Mouse (Mus musculus): Measurements from ENCODE around the gene Gm28047. TPM values are rescaled to one million over a fixed set of nuclear protein-coding genes. Genes with fewer than 3 reads are reported as not detected.
"Not testable (repeated sequence)": the region's sequence is repeated elsewhere in the genome, so short reads cannot be mapped to it uniquely, and the experiment has no call there.

The Gm28047 gene
- polyA plus RNA-seq, 1 experiment: not detected

- Histone ChIP-seq H3K4me3 (ENCODE audit: insufficient read depth, low read length) (no peak overlapping the region), H3K27ac (ENCODE audit: insufficient read depth, low read length) (no peak overlapping the region), H3K4me1 (ENCODE audit: control insufficient read depth, insufficient read depth, low read length) (peaks cover 3% of the 10 kb centered on the region; the same call in 1 of the 2 replicates)
- TF ChIP-seq POLR2A (IDR thresholded peaks at IDR 0.05; ENCODE audit: extremely low read depth, insufficient read depth, low read length): no peak
- no peak for TF ChIP-seq CTCF (IDR thresholded peaks at IDR 0.05; ENCODE audit: extremely low read depth, insufficient read depth, low read length)
Observed at GRCm38 (mm10) chr15:102663825-102664224, 39.0 kb upstream of the Gm28047 start.

- not testable (repeated sequence) for H3K27ac ChIP-seq (ENCODE audit: insufficient read depth, low read length); H3K4me3 ChIP-seq (ENCODE audit: insufficient read depth, low read length); H3K4me1 ChIP-seq (ENCODE audit: control insufficient read depth, insufficient read depth, low read length)
Observed at GRCm38 (mm10) chr15:102662601-102663000, 37.7 kb upstream of the Gm28047 start.

- TF ChIP-seq POLR2A (IDR thresholded peaks at IDR 0.05; ENCODE audit: extremely low read depth, insufficient read depth, low read length) (no peak), CTCF (IDR thresholded peaks at IDR 0.05; ENCODE audit: extremely low read depth, insufficient read depth, low read length) (no peak)
- Histone ChIP-seq H3K4me1 (ENCODE audit: control insufficient read depth, insufficient read depth, low read length) (peaks cover 7% of the 10 kb centered on the region), H3K4me3 (ENCODE audit: insufficient read depth, low read length) (no peak overlapping the region), H3K27ac (ENCODE audit: insufficient read depth, low read length) (0 out of 2 replicates have a peak overlapping the region, but pooled peaks have one; percentile 61)
Observed at GRCm38 (mm10) chr15:102657926-102658381, 33.1 kb upstream of the Gm28047 start.

- Histone ChIP-seq H3K4me1 (ENCODE audit: control insufficient read depth, insufficient read depth, low read length) (peaks cover 7% of the 10 kb centered on the region), H3K27ac (ENCODE audit: insufficient read depth, low read length) (peak overlapping the region; percentile 86), H3K4me3 (ENCODE audit: insufficient read depth, low read length) (no peak overlapping the region)
- no peak for TF ChIP-seq POLR2A (IDR thresholded peaks at IDR 0.05; ENCODE audit: extremely low read depth, insufficient read depth, low read length)
- TF ChIP-seq CTCF (IDR thresholded peaks at IDR 0.05; ENCODE audit: extremely low read depth, insufficient read depth, low read length): no peak
Observed at GRCm38 (mm10) chr15:102656658-102657057, 31.8 kb upstream of the Gm28047 start.

- H3K27ac ChIP-seq (ENCODE audit: insufficient read depth, low read length); H3K4me1 ChIP-seq (ENCODE audit: control insufficient read depth, insufficient read depth, low read length); H3K4me3 ChIP-seq (ENCODE audit: insufficient read depth, low read length): not testable (repeated sequence)
Observed at GRCm38 (mm10) chr15:102651928-102652660, 27.2 kb upstream of the Gm28047 start.

- H3K4me3 ChIP-seq (ENCODE audit: insufficient read depth, low read length): no peak overlapping the region
- H3K27ac ChIP-seq (ENCODE audit: insufficient read depth, low read length): no peak overlapping the region
- peaks cover 3% of the 10 kb centered on the region for H3K4me1 ChIP-seq (ENCODE audit: control insufficient read depth, insufficient read depth, low read length)
- TF ChIP-seq CTCF (IDR thresholded peaks at IDR 0.05; ENCODE audit: extremely low read depth, insufficient read depth, low read length): no peak
- no peak for TF ChIP-seq POLR2A (IDR thresholded peaks at IDR 0.05; ENCODE audit: extremely low read depth, insufficient read depth, low read length)
Observed at GRCm38 (mm10) chr15:102651107-102651506, 26.2 kb upstream of the Gm28047 start.

- Histone ChIP-seq H3K27ac (ENCODE audit: insufficient read depth, low read length) (peak overlapping the region; percentile 61; the same call in 1 of the 2 replicates), H3K4me1 (ENCODE audit: control insufficient read depth, insufficient read depth, low read length) (peaks cover 1% of the 10 kb centered on the region; the same call in 1 of the 2 replicates), H3K4me3 (ENCODE audit: insufficient read depth, low read length) (no peak overlapping the region)
- TF ChIP-seq POLR2A (IDR thresholded peaks at IDR 0.05; ENCODE audit: extremely low read depth, insufficient read depth, low read length): no peak
- no peak for TF ChIP-seq CTCF (IDR thresholded peaks at IDR 0.05; ENCODE audit: extremely low read depth, insufficient read depth, low read length)
Observed at GRCm38 (mm10) chr15:102635817-102636216, 10.9 kb upstream of the Gm28047 start.

- H3K4me3 ChIP-seq (ENCODE audit: insufficient read depth, low read length): no peak overlapping the region
Observed at GRCm38 (mm10) chr15:102634684-102635083, 9.8 kb upstream of the Gm28047 start.

GRCm38 (mm10) chr15:102625687-102626055 lies 804 bp upstream of the Gm28047 start:
- H3K4me1 ChIP-seq (ENCODE audit: control insufficient read depth, insufficient read depth, low read length): peaks cover 5% of the 10 kb centered on the region; the same call in 1 of the 2 replicates
- peak overlapping the region; percentile 5; the same call in 1 of the 2 replicates for H3K27ac ChIP-seq (ENCODE audit: insufficient read depth, low read length)
- TF ChIP-seq CTCF (IDR thresholded peaks at IDR 0.05; ENCODE audit: extremely low read depth, insufficient read depth, low read length) (no peak), POLR2A (IDR thresholded peaks at IDR 0.05; ENCODE audit: extremely low read depth, insufficient read depth, low read length) (no peak)
- peak overlapping the region; percentile 82 for H3K4me3 ChIP-seq (ENCODE audit: insufficient read depth, low read length)

More at GRCm38 (mm10) chr15:102634684-102635083, 9.8 kb upstream of the Gm28047 start:
- H3K4me1 ChIP-seq (ENCODE audit: control insufficient read depth, insufficient read depth, low read length): peaks cover 1% of the 10 kb centered on the region; the same call in 1 of the 2 replicates
- H3K27ac ChIP-seq (ENCODE audit: insufficient read depth, low read length): no peak overlapping the region
- TF ChIP-seq POLR2A (IDR thresholded peaks at IDR 0.05; ENCODE audit: extremely low read depth, insufficient read depth, low read length): no peak
- no peak for TF ChIP-seq CTCF (IDR thresholded peaks at IDR 0.05; ENCODE audit: extremely low read depth, insufficient read depth, low read length)

GRCm38 (mm10) chr15:102624291-102624969 lies 437 bp downstream of the Gm28047 start:
- TF ChIP-seq CTCF (IDR thresholded peaks at IDR 0.05; ENCODE audit: extremely low read depth, insufficient read depth, low read length): no peak
- no peak for TF ChIP-seq POLR2A (IDR thresholded peaks at IDR 0.05; ENCODE audit: extremely low read depth, insufficient read depth, low read length)
- H3K4me3 ChIP-seq (ENCODE audit: insufficient read depth, low read length): peak overlapping the region; percentile 82
- H3K27ac ChIP-seq (ENCODE audit: insufficient read depth, low read length): peak overlapping the region; percentile 32; the same call in 1 of the 2 replicates
- peaks cover 5% of the 10 kb centered on the region; the same call in 1 of the 2 replicates for H3K4me1 ChIP-seq (ENCODE audit: control insufficient read depth, insufficient read depth, low read length)
